Mouse (Mus musculus) lung, postnatal 0 days (tissue): ENCODE data around the gene Tdp2. TPM values are rescaled to one million over a fixed set of nuclear protein-coding genes. Genes with fewer than 3 reads are reported as not detected.
"Not testable (repeated sequence)": the region's sequence is repeated elsewhere in the genome, so short reads cannot be mapped to it uniquely, and the experiment has no call there.

ENCODE experiments used
- ATAC-seq: fragments of 200-750 bp; cut with Nextera tagmentation; 2 replicates; pipeline ENCODE4 v1.8.0; 2017; ENCODE audit warnings: moderate library complexity
- DNase-seq: peaks from one replicate; pipeline ENCODE4 v3.0.0-alpha.2; 2016; ENCODE audit warnings: low spot score
- H3K27ac ChIP-seq: fragments of 300-500 bp; sonication (generic); 2 replicates; pipeline ENCODE4 v1.5.1; 2014; ENCODE audit warnings: antibody characterized with exemption, mild to moderate bottlenecking, low read length, mixed read lengths
- H3K27me3 ChIP-seq: fragments of 300-500 bp; sonication (generic); replicated peaks from 2 replicates; pipeline ENCODE4 v1.6.1; 2014; ENCODE audit warnings: low read length, mixed read lengths; ENCODE audit not compliant: insufficient read depth
- H3K36me3 ChIP-seq: fragments of 300-500 bp; sonication (generic); 2 replicates; pipeline ENCODE4 v1.6.1; 2014; ENCODE audit warnings: low read length, mixed read lengths; ENCODE audit not compliant: insufficient read depth
- H3K4me1 ChIP-seq: fragments of 300-500 bp; sonication (generic); 2 replicates; pipeline ENCODE4 v1.6.1; 2014; ENCODE audit warnings: antibody characterized with exemption, low read depth, low read length, mixed read lengths; ENCODE audit not compliant: insufficient read depth
- H3K4me2 ChIP-seq: fragments of 300-500 bp; sonication (generic); replicated peaks from 2 replicates; pipeline ENCODE4 v1.6.1; 2014; ENCODE audit warnings: low read depth, mild to moderate bottlenecking, low read length, moderate library complexity, mixed read lengths
- H3K4me3 ChIP-seq: fragments of 300-500 bp; sonication (generic); 2 replicates; pipeline ENCODE4 v1.5.1; 2014; ENCODE audit warnings: low read depth, low read length
- H3K9ac ChIP-seq: fragments of 300-500 bp; sonication (generic); replicated peaks from 2 replicates; pipeline ENCODE4 v1.6.1; 2014; ENCODE audit warnings: low read depth, mild to moderate bottlenecking
- H3K9me3 ChIP-seq: fragments of 300-500 bp; sonication (generic); 2 replicates; pipeline ENCODE4 v1.6.1; 2016; ENCODE audit warnings: low read length, mixed read lengths
- CTCF ChIP-seq: IDR thresholded peaks from 2 replicates; pipeline ENCODE4 v1.5.1; 2016; ENCODE audit warnings: antibody characterized with exemption, mild to moderate bottlenecking
- EP300 ChIP-seq: IDR thresholded peaks from 2 replicates; pipeline ENCODE4 v1.6.1; 2016; ENCODE audit warnings: antibody characterized with exemption, mild to moderate bottlenecking, control low read depth
- WGBS: fragments of 180-500 bp; shearing (Covaris S2); extraction: QIAGEN DNeasy Blood & Tissue Kit; methylation state at CpG from one replicate; pipeline ENCODE4 v1.1.7; 2014; 5-methylcytosine and 5-hydroxymethylcytosine counted together
- polyA plus RNA-seq: library from polyadenylated mRNA; unstranded; fragments of >200 nt; fragmentation: Nextera tagmentation; extraction: Ambion mirVana; gene quantifications from 2 replicates; pipeline ENCODE4 v1.2.1, GENCODE M21; 2015

Tdp2 gene
- polyA plus RNA-seq, 1 experiment from 2014 or later: 21.2 TPM

DNA sequence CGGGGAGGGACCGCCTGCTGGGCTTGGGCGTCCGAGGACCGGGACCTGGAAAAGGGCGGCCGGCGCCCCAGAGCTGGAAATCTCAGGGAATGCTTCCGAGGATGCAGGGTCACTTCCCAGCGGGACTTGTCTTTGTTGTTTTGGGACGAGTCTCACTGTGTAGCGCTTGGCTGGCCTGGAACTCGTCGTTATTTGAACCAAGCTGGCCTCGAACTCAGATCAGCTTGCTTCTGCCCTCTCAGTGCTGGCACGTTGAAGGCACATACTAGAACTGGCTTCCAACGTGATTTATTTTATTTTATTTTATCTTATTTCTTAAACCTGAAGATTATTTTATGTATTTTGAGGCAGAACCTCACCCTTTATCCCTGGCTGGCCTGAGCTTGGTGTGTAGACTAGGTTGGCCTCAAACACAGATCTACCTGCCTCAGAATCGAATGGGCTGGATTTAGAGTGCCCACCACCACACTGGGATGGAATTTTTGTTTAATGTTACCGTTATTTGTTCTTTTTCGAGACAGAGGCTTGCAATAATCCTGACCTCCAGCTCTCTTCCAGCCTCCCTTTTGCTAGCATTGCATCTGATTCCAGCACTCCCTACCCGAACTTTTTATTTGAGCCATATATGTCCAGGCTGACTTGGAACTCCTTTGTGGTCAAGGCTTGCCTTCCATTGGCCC, 792 bp downstream of the Tdp2 start:
- DNase-seq: no peak
- Histone ChIP-seq H3K9ac (peak overlapping the region; percentile 84), H3K36me3 (no peaks in the 10 kb centered on the region), H3K4me1 (peaks cover 4% of the 10 kb centered on the region; the same call in 1 of the 2 replicates), H3K4me2 (peak overlapping the region; percentile 89), H3K27ac (peak overlapping the region; percentile 95), H3K4me3 (peak overlapping the region; percentile 83), H3K9me3 (no peaks in the 10 kb centered on the region), H3K27me3 (no peaks in the 10 kb centered on the region)
- TF ChIP-seq CTCF (no peak), EP300 (no peak)
- WGBS: 2% methylated on average over 21 of the region's 21 CpGs
- no peak for ATAC-seq

GRCm38 (mm10) chr13:24832811-24833155, 1.3 kb downstream of the Tdp2 start:
- DNase-seq: no peak
- no peak for TF ChIP-seq EP300
- TF ChIP-seq CTCF: no peak
- Histone ChIP-seq H3K4me3 (peak overlapping the region; percentile 83; the same call in 1 of the 2 replicates), H3K27me3 (no peaks in the 10 kb centered on the region), H3K27ac (no peak overlapping the region), H3K36me3 (no peaks in the 10 kb centered on the region), H3K9me3 (no peaks in the 10 kb centered on the region), H3K4me1 (peaks cover 4% of the 10 kb centered on the region; the same call in 1 of the 2 replicates), H3K9ac (0 out of 2 replicates have a peak overlapping the region, but pooled peaks have one; percentile 84), H3K4me2 (peak overlapping the region; percentile 89; the same call in 1 of the 2 replicates)
- 21% methylated on average over 2 of the region's 2 CpGs for WGBS
- no peak for ATAC-seq

- H3K4me1 ChIP-seq, H3K4me2 ChIP-seq, H3K4me3 ChIP-seq, H3K27ac ChIP-seq, DNase-seq, H3K9me3 ChIP-seq, H3K9ac ChIP-seq, ATAC-seq, H3K27me3 ChIP-seq: not testable (repeated sequence)
- whole genome bisulfite sequencing: 92% methylated on average over 8 of the region's 8 CpGs
- H3K36me3 ChIP-seq: 0 out of 2 replicates have a peak, but pooled peaks cover 13% of the 10 kb centered on the region
These were observed 6.3 kb downstream of the Tdp2 start for GRCm38 (mm10) chr13:24837765-24838164.

- Histone ChIP-seq H3K9me3 (no peaks in the 10 kb centered on the region), H3K9ac (no peak overlapping the region), H3K4me2 (no peak overlapping the region), H3K27ac (no peak overlapping the region), H3K4me1 (no peaks in the 10 kb centered on the region), H3K27me3 (no peaks in the 10 kb centered on the region), H3K36me3 (0 out of 2 replicates have a peak, but pooled peaks cover 16% of the 10 kb centered on the region), H3K4me3 (no peak overlapping the region)
- TF ChIP-seq CTCF (no peak), EP300 (no peak)
- no peak for ATAC-seq
- no peak for DNase-seq
- 53% methylated on average over 3 of the region's 3 CpGs for WGBS
These were observed 8.4 kb downstream of the Tdp2 start for GRCm38 (mm10) chr13:24839831-24840230.

- Histone ChIP-seq H3K27me3 (no peaks in the 10 kb centered on the region), H3K27ac (no peak overlapping the region), H3K4me2 (no peak overlapping the region), H3K4me1 (no peaks in the 10 kb centered on the region), H3K4me3 (no peak overlapping the region), H3K36me3 (0 out of 2 replicates have a peak, but pooled peaks cover 16% of the 10 kb centered on the region), H3K9ac (no peak overlapping the region), H3K9me3 (no peaks in the 10 kb centered on the region)
- WGBS: 64% methylated on average over 3 of the region's 3 CpGs
- TF ChIP-seq EP300: no peak
- no peak for TF ChIP-seq CTCF
- no peak for ATAC-seq
- no peak for DNase-seq
These were observed 10.2 kb downstream of the Tdp2 start for GRCm38 (mm10) chr13:24841702-24842101.

GRCm38 (mm10) chr13:24844983-24845955, 13.8 kb downstream of the Tdp2 start, which contains the start of gene D130043K22Rik:
Gene D130043K22Rik, plus strand, starts transcription at chr13:24845135.
- no peak within 1 kb of the TSS for H3K9ac ChIP-seq
- H3K9me3 ChIP-seq: no peaks in the 10 kb centered on the region
- H3K27ac ChIP-seq: no peak within 1 kb of the TSS
- no peaks in the 10 kb centered on the region for H3K4me1 ChIP-seq
- peak within 1 kb of the TSS; percentile 12 for H3K4me3 ChIP-seq
- no peak for TF ChIP-seq CTCF
- no peak for TF ChIP-seq EP300
- 17% methylated on average over 39 of the region's 40 CpGs for WGBS
- ATAC-seq (peak; percentile 73), DNase-seq (peak; percentile 31)
- 0 out of 2 replicates have a peak, but pooled peaks cover 9% of the 10 kb centered on the region for H3K36me3 ChIP-seq
- peak within 1 kb of the TSS; percentile 40 for H3K4me2 ChIP-seq
- H3K27me3 ChIP-seq: no peaks in the 10 kb centered on the region
